Mouse (Mus musculus): ENCODE results near the gene Cdc34. TPM values are rescaled to one million over a fixed set of nuclear protein-coding genes. Genes with fewer than 3 reads are reported as not detected.

Cdc34 gene
- total and polyA plus RNA-seq, 2 experiments from 2014 or later, result 71.3 to 76.7 TPM

GRCm38 (mm10) chr10:79645711-79646110, 36.3 kb upstream of the Cdc34 start, which contains the start of gene Odf3l2:
Gene Odf3l2, minus strand, starts transcription at chr10:79645738.
- Histone ChIP-seq H3K4me2 (ENCODE audit: low read depth, low read length) (no peak within 1 kb of the TSS), H3K4me1 (ENCODE audit: insufficient read depth, low read length) (no peaks in the 10 kb centered on the region), H3K36me3 (ENCODE audit: insufficient read depth, low read length) (no peaks in the 10 kb centered on the region), H3K9ac (replicated peaks; ENCODE audit: low read length) (no peak within 1 kb of the TSS), H3K27me3 (ENCODE audit: insufficient read depth, low read length) (no peaks in the 10 kb centered on the region), H3K9me3 (ENCODE audit: low read length) (no peaks in the 10 kb centered on the region), H3K27ac (no peak within 1 kb of the TSS), H3K4me3 (ENCODE audit: low read length) (no peak within 1 kb of the TSS)
- ATAC-seq (no peak), DNase-seq (ENCODE audit: low spot score) (no peak)
- TF ChIP-seq CTCF (IDR thresholded peaks at IDR 0.05; ENCODE audit: low read depth), result no peak
- WGBS, result 73% methylated on average over 8 of the region's 8 CpGs

- H3K27ac ChIP-seq, result no peak overlapping the region
- no peaks in the 10 kb centered on the region for H3K36me3 ChIP-seq (ENCODE audit: insufficient read depth, low read length)
- no peaks in the 10 kb centered on the region for H3K27me3 ChIP-seq (ENCODE audit: insufficient read depth, low read length)
- peak; percentile 98 for TF ChIP-seq CTCF (IDR thresholded peaks at IDR 0.05; ENCODE audit: low read depth)
- 30% methylated on average over 7 of the region's 7 CpGs for WGBS
- H3K9me3 ChIP-seq (ENCODE audit: low read length), result no peaks in the 10 kb centered on the region
- no peak overlapping the region for H3K4me2 ChIP-seq (ENCODE audit: low read depth, low read length)
- H3K9ac ChIP-seq (replicated peaks; ENCODE audit: low read length), result no peak overlapping the region
- H3K4me3 ChIP-seq (ENCODE audit: low read length), result no peak overlapping the region
- DNase-seq (ENCODE audit: low spot score), result peak; percentile 90
- H3K4me1 ChIP-seq (ENCODE audit: insufficient read depth, low read length), result no peaks in the 10 kb centered on the region
- peak; percentile 79 for ATAC-seq
Observed at GRCm38 (mm10) chr10:79649070-79649751, 32.8 kb upstream of the Cdc34 start.

- Histone ChIP-seq H3K27ac (no peak overlapping the region), H3K9me3 (ENCODE audit: low read length) (no peaks in the 10 kb centered on the region), H3K27me3 (ENCODE audit: insufficient read depth, low read length) (no peaks in the 10 kb centered on the region), H3K36me3 (ENCODE audit: insufficient read depth, low read length) (no peaks in the 10 kb centered on the region), H3K9ac (replicated peaks; ENCODE audit: low read length) (no peak overlapping the region), H3K4me3 (ENCODE audit: low read length) (no peak overlapping the region), H3K4me1 (ENCODE audit: insufficient read depth, low read length) (no peaks in the 10 kb centered on the region; the same call in 1 of the 2 replicates), H3K4me2 (ENCODE audit: low read depth, low read length) (no peak overlapping the region)
- no peak for TF ChIP-seq CTCF (IDR thresholded peaks at IDR 0.05; ENCODE audit: low read depth)
- 64% methylated on average over 7 of the region's 7 CpGs for WGBS
- DNase-seq (ENCODE audit: low spot score) (no peak), ATAC-seq (no peak)
Observed at GRCm38 (mm10) chr10:79652789-79653188, 29.2 kb upstream of the Cdc34 start.

- Histone ChIP-seq H3K4me3 (ENCODE audit: low read length) (no peak overlapping the region), H3K27ac (peak overlapping the region; percentile 72), H3K4me1 (ENCODE audit: insufficient read depth, low read length) (no peaks in the 10 kb centered on the region; the same call in 1 of the 2 replicates), H3K9me3 (ENCODE audit: low read length) (no peaks in the 10 kb centered on the region), H3K9ac (replicated peaks; ENCODE audit: low read length) (no peak overlapping the region), H3K27me3 (ENCODE audit: insufficient read depth, low read length) (no peaks in the 10 kb centered on the region), H3K36me3 (ENCODE audit: insufficient read depth, low read length) (no peaks in the 10 kb centered on the region), H3K4me2 (ENCODE audit: low read depth, low read length) (0 out of 2 replicates have a peak overlapping the region, but pooled peaks have one; percentile 3)
- 7% methylated on average over 1 of the region's 1 CpGs for whole genome bisulfite sequencing
- DNase-seq (ENCODE audit: low spot score) (peak; percentile 71), ATAC-seq (peak; percentile 91)
- TF ChIP-seq CTCF (IDR thresholded peaks at IDR 0.05; ENCODE audit: low read depth), result no peak
Observed at GRCm38 (mm10) chr10:79654946-79655395, 27.0 kb upstream of the Cdc34 start.

GRCm38 (mm10) chr10:79658829-79659228, 23.2 kb upstream of the Cdc34 start:
- no peak for DNase-seq (ENCODE audit: low spot score)
- ATAC-seq, result no peak
- Histone ChIP-seq H3K36me3 (ENCODE audit: insufficient read depth, low read length) (no peaks in the 10 kb centered on the region), H3K4me1 (ENCODE audit: insufficient read depth, low read length) (no peaks in the 10 kb centered on the region; the same call in 1 of the 2 replicates), H3K9ac (replicated peaks; ENCODE audit: low read length) (no peak overlapping the region), H3K27me3 (ENCODE audit: insufficient read depth, low read length) (no peaks in the 10 kb centered on the region), H3K9me3 (ENCODE audit: low read length) (no peaks in the 10 kb centered on the region), H3K4me3 (ENCODE audit: low read length) (no peak overlapping the region), H3K27ac (no peak overlapping the region), H3K4me2 (ENCODE audit: low read depth, low read length) (no peak overlapping the region)
- 25% methylated on average over 4 of the region's 4 CpGs for WGBS
- TF ChIP-seq CTCF (IDR thresholded peaks at IDR 0.05; ENCODE audit: low read depth), result peak; percentile 54

GRCm38 (mm10) chr10:79660298-79660697, 21.7 kb upstream of the Cdc34 start:
- no peak overlapping the region for H3K27ac ChIP-seq
- no peak for DNase-seq (ENCODE audit: low spot score)
- H3K27me3 ChIP-seq (ENCODE audit: insufficient read depth, low read length), result no peaks in the 10 kb centered on the region
- H3K4me1 ChIP-seq (ENCODE audit: insufficient read depth, low read length), result no peaks in the 10 kb centered on the region
- no peak overlapping the region for H3K4me2 ChIP-seq (ENCODE audit: low read depth, low read length)
- no peak overlapping the region for H3K9ac ChIP-seq (replicated peaks; ENCODE audit: low read length)
- peak; percentile 71 for TF ChIP-seq CTCF (IDR thresholded peaks at IDR 0.05; ENCODE audit: low read depth)
- H3K4me3 ChIP-seq (ENCODE audit: low read length), result no peak overlapping the region
- no peak for ATAC-seq
- 85% methylated on average over 2 of the region's 2 CpGs for WGBS
- no peaks in the 10 kb centered on the region for H3K36me3 ChIP-seq (ENCODE audit: insufficient read depth, low read length)
- no peaks in the 10 kb centered on the region for H3K9me3 ChIP-seq (ENCODE audit: low read length)

- Histone ChIP-seq H3K9ac (replicated peaks; ENCODE audit: low read length) (no peak overlapping the region), H3K27me3 (ENCODE audit: insufficient read depth, low read length) (no peaks in the 10 kb centered on the region), H3K27ac (no peak overlapping the region), H3K4me2 (ENCODE audit: low read depth, low read length) (no peak overlapping the region), H3K4me3 (ENCODE audit: low read length) (no peak overlapping the region), H3K9me3 (ENCODE audit: low read length) (no peaks in the 10 kb centered on the region), H3K36me3 (ENCODE audit: insufficient read depth, low read length) (no peaks in the 10 kb centered on the region), H3K4me1 (ENCODE audit: insufficient read depth, low read length) (no peaks in the 10 kb centered on the region)
- DNase-seq (ENCODE audit: low spot score) (no peak), ATAC-seq (no peak)
- no peak for TF ChIP-seq CTCF (IDR thresholded peaks at IDR 0.05; ENCODE audit: low read depth)
- WGBS, result 62% methylated on average over 3 of the region's 3 CpGs
Observed at GRCm38 (mm10) chr10:79661861-79662260, 20.1 kb upstream of the Cdc34 start.
